Mouse (Mus musculus): ENCODE results near the gene Pik3ip1.

Pik3ip1 gene

DNA sequence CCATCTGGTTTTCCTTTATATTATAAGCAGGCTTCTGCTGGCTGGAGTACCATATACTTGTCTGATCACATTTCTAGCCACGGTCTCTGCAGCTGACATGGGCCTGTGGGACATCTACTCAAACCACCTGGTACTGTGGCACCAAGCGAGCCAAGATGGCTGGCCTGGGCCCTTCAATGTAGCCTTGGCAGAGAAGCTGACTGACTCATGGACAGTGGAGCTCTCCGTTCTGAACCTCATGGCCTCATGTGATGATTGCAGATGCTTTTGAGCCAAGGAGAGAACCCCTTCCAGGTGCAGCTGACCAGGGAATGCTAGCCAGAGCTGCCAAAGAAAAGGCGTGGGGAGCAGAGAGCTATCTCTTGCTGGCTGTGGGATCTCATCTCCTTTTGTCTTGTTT, 24.4 kb upstream of the Pik3ip1 start:
- DNase-seq, result peak; percentile 25

DNA sequence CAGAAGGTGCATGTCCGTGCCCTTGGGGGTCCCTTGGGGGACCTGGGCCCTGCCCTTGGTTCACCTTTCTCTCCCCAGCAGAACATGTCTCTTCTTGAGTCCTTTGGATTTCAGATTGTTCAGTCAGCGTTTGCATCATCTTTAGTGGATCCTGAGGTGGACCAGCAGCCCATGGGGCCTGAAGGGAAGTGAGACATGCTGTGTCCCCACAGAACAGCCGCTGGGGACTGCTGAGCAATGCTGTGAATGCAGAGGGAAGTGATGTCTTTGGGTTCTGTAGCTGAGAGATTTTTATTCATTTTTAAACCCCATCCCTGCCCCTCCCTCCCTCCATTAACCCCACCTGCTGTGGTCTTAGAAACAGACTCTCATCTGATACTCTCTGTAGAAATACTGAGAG, 22.3 kb upstream of the Pik3ip1 start:
- no peak for DNase-seq

DNA sequence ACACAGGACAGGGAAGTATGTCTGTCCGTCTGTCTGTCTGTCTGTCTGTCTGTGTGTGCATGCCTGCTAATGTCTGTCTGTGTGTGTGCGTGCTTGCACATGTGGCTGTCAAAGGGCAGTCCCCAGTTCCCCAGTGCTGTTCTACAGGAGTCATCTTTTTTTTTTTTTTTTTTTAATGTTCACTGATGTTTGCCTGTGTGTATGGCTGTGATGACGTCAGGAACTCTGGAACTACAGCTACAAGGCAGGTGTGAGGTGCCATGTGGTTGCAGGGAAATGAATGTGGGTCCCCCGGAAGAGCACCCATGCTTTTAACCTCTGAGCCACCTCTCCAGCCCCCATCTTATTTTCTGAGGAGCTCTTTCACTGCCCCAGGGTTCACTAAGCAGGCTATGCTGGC, 20.3 kb upstream of the Pik3ip1 start:
- no peak for DNase-seq

DNA sequence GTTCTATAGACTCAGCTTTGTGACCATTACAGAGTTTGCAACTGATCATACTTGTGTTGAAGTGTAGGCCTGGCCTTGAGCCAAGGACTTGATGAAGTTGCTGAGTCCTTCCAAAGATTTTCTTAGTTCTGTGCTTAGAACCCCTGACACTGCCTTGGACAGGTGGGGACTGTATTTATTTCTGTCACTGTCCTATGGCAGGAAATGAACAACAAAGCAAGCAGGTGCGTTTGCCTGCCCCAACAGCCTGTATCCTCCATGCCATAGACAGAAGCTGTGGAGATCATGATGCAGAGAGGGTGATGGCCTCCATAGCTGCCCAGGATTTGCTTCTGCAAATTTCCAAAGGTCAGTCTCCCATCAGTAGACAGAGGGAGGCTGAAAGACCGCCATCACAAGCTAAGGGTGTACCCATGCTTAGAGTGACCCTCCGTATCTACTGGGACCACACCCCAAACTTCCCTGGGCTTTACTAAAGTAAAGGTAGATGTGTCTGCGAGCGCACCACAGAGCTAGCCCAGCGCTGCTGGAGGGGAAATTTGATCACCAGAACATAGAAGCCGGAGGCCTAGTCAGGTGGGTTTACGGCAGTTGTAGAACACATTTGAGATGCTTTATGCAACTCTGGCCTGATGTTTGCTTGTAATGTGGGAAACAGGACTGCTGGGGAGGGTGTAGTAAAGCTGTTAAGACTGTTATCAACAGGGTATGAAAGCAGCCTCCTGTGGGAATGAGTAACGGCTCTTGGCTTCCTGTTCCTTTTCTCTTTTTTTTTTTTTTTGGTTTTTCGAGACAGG, 19.2 kb upstream of the Pik3ip1 start:
- DNase-seq, result no peak

DNA sequence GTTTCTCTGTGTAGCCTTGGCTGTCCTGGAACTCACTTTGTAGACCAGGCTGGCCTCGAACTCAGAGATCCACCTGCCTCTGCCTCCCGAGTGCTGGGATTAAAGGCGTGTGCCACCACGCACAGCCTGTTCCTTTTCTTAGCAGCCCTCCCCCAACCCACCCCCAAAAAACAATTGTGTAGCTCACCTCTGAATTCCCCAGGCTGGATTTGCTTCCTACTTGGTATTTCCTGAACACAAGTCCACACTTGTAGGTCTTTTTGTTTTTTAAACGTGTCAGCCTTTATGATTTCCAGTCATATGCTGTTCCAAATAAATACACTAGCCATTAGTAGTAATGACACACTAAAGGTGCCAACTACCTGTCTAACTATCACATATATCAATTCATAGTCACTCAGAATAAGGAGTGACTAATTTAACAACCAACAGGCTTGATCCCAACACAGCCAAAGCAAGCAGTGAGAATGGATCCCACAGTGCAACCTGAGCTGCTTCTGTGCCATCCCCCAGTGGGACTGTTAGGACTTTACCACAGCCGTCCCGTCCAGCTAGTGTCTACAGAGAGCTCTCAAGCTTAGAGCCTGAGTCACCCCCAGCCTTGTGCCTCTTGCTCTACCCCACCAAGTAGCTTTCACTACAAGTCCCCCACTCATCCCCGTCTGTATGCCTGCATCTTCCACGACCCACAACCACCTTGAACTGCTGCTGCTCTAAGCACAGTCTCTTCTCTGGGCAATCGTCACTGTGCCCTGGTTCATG, 18.4 kb upstream of the Pik3ip1 start:
- DNase-seq, result no peak

DNA sequence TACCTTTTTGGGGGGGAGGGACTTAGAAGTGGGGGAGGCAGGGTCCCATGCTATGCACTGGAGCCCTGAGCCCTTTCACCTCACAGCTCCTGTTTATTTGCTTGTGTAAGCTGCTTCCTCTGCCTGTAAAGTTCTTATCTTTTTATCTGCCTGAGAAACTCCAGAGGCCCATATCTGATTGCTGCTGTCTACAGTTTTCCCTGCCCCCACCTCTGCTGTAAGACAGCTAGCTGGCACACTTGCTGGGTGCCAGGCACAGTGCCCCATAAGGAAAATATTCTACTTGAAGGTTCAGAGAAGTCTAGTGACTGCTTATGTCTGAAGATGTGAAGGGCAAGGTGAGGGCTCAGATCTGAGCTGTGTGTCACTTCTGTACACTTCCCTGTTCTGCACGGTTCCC, 16.9 kb upstream of the Pik3ip1 start:
- no peak for DNase-seq

DNA sequence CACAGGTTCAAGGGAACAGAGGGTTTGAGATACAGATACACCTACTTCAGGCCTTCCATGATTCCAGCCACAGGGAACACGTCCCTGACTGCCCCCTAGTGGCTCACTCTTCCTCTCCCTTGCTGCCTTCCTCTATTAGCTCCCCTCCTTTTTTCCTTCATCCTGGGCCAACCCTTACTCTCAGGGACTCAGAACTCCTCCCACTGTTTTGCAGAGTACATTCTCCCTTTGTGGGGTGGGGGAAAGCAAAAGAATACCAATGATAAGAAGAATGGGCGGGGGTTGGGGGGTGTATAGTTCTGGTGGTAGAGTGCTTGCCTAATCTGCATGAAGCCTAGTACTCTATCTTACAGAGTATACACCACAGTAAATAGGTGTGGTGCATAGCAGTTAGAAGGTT, 16.1 kb upstream of the Pik3ip1 start:
- peak; percentile 69 for DNase-seq

DNA sequence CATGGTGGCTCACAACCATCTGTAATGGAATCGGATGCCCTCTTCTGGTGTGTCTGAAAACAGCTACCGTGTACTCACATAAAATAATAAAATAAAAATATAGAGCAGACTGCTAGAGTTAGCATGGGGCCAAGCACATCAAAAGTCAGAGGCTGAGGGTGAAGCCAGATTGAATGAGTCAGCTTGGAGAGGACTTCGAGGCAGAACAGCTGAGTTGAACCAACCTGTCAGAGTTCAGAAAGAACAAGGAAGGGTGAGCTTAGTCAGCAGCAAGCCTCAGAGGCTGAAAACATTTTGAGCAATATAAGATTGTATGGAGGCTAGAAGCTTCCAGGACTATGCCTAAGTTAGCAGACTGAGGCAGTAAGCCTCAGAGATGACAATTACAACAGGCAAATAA, 11.9 kb upstream of the Pik3ip1 start:
- no peak for DNase-seq

DNA sequence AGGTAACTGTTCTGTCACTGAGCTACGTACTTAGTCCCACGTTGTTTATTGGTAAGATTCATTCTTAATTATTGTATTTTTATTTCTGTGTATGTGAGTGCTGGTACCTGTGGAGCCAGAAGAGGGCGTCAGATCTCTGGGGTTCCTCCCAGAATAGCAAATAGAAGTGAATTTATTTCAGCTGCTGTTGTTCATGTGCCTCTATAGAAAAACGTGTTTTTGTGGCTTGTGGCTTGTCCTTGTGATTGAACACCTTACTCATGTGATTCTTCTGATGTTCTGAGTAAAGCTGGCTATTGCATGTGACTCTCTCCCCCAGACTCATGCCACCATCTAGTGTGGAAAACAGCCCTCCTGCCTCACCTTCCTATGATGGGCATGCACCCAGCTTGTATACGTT, 1.9 kb upstream of the Pik3ip1 start:
- no peak for DNase-seq

DNA sequence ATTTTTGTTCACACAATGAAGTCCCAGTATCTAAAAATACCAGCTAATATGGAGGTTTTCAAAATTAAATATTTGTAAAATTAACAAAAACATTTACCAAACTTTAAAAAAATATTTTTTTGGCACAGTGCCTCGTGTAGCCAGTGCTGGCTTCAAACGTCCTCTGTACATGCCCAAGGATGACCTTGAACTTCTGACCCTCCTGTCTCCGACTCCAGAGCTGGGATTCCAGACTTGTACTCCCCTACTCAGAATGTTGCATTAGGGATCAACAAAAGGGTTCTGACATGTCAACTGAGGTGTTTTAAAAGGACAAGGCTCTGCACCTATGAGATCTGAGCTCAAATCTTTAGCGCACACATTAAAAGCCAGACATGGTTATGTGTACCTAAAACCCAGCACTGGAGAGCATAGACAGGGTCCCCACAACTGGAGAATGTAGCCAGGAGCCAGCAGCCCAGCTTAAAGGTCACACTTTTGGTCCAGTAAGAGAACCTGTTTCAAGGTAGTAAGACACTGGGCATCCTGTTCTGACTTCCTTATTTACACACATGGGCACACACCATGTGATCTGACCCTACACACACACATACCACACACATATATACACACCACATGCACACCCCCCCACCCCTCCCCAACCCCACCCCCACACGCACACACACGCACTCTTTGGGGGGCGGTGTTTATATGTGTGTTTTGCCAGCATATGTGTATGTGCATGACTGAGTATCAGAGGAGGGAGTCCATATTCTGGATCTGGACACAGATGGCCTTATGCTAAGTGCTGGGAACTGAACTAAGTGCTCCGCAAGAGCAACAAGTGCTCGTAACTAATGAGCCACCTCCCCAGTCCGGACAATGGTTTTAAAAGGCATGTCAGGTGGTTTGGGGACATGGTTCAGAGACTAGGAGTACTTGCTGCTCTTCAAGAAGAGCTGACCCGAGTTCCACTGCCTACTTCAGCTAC, 1.1 kb upstream of the Pik3ip1 start:
- DNase-seq, result peak; percentile 42

DNA sequence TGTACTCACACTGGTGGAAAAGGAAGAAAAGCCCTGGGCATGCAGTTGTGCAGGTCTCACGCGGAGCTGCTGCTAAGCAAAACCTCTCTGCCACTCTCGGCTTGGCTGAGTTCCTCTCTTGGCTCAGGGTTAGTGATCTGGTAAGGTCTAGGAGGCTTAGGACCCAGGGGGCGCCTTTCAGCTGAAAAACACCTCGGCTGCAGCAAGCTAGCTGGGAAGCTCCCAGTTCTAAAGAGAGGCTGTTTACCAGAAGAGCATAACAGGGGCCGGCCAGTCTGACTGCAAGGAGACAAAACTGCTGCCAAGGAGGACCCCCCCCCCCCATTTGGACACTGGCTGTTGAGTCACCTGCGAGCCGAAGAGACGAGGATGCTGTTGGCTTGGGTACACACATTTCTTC, 365 bp downstream of the Pik3ip1 start:
- DNase-seq, result peak; percentile 94

DNA sequence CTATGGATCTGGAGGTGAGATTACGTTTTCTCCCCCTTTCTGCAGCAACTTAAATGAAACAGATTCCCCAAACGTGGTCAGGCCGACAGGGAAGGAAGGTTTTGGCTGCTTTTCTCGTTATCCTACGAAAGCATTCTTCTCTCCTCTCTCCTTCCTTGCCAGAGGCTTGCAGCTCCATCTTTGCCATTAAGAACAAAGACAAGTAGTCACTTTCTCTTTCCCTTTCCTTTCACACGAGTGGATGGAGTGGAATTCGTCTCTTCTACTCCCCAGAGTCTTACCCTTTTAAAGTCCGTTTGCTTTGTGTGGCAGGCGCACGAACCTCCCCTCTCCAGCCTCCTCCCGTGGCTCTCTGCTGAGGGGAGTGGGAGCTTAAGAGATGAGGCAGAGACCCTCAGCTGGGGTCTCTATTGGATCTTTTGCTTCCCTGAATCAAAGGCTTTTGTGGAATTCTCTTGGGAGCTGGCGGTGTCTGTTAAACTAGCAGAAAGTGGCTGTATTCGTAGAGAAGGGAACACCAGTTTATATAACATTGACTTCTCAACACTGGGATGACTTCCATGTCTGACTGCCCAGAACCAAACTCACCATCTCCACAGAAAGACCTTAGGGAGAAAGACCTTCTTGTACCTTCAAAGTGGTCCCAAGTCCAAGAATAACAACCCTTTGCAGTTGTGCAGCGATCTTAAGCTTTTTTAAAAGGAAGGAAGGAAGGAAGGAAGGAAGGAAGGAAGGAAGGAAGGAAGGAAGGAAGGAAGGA, 970 bp downstream of the Pik3ip1 start:
- peak; percentile 51 for DNase-seq

DNA sequence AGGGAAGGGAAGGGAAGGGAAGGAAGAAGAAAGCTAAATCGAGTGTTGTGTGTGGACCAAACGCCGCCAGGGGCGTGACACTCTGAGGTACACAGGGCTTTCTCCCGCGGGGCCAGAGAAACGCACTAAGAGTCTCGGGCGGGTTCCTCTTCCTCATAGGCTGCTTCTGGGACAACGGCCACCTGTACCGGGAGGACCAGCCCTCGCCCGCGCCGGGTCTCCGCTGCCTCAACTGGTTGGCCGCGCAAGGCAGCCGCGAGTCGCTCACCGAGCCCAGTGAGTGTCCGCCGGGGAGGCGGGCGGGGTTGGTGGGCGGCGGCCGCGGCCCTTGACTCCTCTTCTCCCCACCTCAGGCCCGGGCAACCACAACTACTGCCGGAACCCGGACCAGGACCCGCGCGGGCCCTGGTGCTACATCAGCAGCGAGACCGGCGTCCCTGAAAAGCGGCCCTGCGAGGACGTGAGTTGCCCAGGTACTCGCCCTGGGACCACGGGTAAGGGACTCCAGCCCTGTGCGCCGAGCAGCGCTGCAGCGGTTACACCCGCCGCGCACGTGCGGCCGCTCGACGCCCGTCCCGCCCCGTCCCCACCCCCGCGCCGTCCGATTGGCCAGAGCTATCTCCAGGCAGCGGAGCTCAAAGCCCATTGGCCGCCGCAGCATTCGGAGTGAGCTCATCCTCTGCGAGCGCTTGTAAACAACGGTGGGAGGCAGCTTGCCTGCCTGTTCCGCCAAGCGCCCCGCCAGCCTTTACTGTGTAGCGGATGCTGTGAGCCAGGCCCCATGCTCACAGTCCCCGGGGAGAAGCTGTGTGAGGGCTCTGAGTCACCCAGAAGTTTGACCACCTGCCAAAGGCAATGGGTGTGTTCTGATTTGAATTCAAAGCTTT, 1.8 kb downstream of the Pik3ip1 start:
- peak; percentile 96 for DNase-seq

DNA sequence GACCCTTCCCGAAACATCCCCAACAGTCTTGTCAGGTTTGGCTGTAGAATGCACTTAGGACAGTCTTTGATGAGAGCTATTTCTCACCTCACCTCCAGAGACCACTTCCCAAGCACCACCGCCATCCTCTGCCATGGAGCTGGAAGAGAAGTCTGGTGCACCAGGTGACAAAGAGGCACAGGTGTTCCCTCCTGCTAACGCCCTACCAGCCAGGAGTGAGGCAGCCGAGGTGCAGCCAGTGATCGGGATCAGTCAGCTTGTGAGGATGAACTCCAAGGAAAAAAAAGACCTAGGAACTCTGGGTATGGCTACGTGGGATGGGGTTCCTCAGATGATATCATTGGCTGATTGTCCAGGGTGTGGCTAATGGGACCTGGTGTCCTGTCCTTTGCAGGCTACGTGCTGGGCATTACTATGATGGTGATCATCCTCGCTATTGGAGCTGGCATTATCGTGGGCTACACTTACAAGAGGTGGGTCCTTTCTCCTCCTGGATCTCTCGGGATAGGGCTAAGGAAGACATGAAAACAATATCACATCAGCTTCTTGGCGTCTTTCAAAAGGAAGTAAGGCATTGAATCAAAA, 3.0 kb downstream of the Pik3ip1 start:
- peak; percentile 59 for DNase-seq

DNA sequence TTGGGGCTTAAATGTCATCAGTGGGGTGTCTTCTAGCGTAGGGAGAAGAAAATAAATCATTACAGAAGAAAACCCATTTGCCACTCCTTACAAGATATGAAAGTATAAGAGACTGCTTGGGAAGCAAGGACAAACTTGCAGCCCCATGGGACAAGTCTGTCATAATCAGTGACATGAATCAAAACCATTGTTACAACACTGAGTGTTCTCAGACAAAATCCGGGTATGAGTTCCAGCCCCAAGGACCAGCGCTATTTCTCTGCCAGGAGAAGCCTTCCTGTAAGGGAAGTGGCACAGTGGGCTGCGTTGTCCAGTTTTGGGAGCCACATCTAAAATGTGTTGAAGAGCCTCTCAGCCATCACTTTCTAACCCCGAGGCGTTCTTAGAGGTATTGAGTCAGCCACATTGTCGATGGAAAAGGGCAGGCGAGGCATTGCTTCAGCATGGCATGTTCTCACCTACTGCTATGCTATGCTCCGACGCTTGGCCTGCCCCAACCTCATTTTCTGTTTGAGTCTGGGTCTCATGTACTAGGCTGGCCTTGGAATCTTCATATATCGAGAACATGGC, 4.0 kb downstream of the Pik3ip1 start:
- no peak for DNase-seq

DNA sequence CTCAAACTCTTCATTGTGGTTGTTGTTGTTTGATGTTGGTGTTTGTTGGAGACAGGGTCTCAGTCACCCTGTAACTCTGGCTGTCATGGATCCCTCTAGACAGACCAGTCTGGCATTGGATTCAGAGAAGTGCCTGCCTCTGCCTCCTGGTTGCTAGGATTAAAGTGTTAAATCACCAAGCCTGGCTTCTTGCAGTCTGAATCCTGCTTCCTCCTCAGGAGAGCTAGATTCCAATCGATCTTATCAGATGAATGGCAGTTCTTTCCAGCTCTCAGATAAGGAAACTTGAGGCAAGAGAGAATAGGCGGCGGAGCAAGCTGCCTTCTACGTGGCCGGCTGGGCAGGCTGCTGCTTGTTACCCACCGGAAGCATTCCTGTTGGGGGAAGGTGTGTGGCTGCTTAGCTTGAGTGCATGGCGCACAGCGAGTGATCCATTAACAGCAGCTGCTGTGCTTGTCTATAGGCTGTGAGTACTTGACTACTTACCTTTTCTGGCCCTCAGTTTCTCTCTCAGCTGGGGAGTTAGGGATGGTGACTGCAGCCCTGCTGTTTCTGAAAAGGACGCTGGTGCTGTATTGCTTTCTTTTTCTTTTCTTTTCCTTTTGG, 4.6 kb downstream of the Pik3ip1 start:
- DNase-seq, result no peak

DNA sequence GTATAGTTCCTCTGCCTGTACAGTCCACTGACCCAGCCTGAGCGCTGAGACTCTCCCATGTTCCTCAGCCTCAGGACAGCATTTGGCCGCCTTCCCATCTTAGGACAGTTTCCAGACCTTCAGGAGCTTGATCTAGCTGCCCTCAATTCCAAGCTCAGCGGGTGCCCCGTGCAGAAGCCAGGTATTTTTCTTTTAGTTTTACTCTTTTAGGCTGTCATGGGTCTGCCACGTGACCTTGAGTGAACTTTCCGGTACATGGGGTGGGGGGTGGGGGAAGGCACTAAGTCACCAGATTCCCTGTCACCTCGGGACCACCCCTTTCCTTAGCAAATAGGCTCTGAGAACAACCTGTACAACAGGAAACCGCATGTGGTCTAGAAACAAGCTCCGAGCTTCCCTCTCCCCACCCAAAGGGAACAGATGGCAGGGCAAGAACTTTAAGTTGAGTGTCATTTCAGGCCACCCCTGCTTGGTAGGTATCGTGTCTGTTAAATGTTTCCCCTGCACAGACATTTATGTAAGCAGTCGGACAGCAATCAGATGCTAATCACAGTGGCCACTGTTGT, 5.5 kb downstream of the Pik3ip1 start:
- peak; percentile 92 for DNase-seq

DNA sequence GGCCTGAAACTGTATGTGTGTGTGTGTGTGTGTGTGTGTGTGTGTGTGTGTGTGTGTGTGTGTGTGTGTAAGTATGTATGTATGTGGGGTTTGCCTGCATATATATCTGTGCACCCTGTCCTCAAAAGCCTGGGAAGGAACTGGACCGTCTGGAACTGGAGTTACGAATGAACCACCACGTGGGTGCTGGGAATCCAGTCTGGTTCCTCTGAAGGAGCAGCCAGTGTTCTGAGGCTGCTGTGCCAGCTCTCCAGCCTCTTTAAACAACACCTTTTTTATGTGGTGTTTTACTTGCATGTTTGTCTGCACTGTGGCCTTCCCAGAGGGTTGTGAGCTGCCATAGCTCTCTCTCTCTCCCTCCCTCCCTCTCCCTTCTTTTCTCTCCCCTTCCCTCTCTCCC, 6.4 kb downstream of the Pik3ip1 start:
- DNase-seq, result peak; percentile 48

DNA sequence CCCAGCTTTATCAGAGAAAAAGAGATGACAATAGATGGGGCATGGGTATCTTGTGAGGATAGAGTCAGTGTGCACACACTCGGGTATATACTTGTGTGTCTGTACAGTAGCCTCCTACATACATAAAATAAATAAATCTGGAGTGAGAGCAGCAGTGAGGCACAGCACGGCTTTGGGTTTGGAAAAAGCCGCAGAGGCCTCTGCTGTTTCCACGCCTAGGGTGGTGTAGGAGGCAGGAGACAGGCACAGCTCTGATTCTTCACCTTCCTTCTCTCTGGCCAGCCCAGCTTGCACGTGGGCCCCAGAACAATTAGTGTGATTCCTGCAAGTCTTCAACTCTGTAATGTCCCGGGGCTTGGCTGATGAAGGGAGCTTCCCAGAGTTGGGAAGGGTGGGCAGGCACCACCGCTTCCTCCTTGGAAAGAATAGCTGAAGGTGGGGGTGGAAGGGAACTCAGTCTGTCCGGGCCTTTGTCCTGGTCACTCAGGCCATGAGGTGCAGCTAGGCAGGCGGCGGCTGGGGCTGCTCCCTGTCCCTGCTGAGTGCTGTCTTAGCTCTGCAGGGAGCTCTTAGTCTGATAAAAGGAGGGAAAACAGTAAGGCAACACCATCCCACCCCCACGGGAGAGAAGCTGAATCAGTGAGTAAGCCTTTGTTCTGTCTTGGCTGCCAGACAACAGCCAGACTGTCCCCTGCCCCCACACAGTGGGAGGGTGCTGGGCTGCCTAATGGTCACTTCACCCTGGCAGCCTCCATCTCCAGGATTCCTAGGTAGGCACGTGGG, 7.2 kb downstream of the Pik3ip1 start:
- peak; percentile 91 for DNase-seq
